Mouse (Mus musculus): ENCODE data around the gene Gpd1. TPM values are rescaled to one million over a fixed set of nuclear protein-coding genes. Genes with fewer than 3 reads are reported as not detected.
"Not testable (repeated sequence)": the region's sequence is repeated elsewhere in the genome, so short reads cannot be mapped to it uniquely, and the experiment has no call there.

Gene Gpd1
- total RNA-seq, 2 experiments from 2014 or later, result 128 to 145 TPM

DNA sequence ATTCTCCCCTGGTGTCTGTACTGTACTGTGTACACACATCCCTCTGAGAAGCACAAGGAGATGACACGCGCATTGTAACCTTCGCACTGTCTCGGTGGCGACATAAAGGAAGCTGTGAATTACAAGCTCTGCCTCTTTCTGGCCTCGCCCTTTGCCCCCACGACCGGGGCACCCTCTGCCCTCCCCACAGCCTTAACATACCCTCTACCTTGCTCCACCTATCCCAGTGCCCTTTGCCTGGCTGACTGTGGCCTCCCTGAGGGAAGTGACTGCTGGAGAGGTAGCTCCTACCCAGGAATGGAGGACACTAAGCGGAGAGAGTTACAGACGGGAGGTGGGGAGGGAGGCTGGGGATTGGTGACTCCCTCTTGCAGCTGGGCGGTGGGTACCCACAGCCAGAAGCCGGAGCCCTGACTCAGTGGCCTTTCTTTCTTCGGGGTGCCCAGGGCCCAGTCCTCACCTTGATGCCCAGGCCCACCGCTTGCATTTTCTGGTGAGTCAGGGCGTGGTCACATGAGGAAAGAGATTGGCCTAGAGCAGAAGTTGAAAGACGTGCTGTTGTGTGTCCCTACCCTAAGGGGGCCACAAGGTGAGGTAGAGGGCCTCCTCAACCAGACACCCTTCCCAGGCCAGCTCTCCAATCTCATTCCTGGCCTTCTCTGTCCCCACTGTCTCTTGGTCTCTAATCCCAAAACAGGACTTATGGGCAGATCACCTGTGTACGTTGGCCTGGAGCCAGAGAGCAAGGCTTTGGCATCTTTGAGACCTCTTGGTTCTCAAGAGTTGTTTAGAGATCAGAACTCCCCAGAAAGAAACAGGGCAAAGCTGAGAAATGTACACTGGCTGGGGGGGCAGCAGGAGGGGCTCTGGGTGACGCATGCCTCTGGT lies 16.9 kb upstream of the Gpd1 start:
- DNase-seq (ENCODE audit: extremely low spot score in 1 of 2, low spot score in 1 of 2), result no peak

DNA sequence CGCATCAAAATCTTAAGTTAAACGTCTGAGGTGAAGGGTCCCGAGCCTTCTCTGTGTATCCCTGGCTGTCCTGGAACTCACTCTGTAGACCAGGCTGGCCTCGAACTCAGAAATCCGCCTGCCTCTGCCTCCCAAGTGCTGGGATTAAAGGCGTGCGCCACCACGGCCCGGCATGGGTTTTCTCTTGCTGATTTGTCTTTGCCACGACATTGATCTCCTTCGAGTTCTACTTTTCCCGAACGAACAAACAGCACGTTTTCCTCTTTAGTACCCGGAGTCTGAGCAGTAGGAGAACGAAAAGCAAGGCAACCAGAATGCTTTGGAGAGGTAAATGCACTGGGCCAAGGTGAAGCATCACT lies 15.7 kb upstream of the Gpd1 start:
- DNase-seq (ENCODE audit: extremely low spot score in 1 of 2, low spot score in 1 of 2), result not testable (repeated sequence)

DNA sequence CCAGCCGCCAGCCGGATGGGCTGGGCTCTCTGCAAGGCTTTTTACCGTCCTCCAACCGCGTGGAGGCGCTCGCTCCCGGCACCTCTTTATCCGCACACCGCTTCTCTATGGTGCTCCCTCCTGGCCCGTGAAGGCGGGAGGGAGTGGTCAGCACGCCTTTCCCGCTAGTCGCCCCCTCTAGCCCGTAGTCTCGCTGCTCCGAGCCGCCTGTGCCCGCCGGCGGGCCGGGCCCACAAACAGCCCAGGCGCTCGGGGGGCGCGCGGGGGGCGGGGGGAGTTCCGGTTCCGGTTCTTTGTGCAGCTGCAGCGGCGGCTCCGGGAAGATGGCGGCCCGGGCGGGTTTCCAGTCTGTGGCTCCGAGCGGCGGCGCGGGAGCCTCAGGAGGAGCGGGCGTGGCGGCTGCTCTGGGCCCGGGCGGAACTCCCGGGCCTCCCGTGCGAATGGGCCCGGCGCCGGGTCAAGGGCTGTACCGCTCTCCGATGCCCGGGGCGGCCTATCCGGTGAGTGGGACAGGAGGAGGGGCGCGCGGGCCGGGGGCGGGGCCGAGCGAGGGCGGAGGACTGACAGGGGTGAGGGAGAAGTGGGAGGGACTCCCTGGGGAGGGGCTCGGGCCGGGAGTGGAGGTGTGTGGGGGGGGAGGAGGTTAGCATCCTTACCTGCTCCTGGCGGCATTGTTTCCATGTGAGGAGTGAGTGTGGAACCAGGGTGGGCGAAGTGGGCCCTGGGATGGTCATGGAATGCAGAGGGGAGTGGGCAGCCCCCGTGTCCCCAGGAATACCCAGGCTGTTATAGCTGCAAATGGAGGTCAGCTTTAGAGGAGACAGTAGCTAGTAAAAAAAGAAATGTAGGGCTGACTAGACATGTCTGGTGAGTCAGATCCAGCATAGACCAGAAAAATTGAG lies 15.1 kb upstream of the Gpd1 start, which contains the start of gene Smarcd1:
TSS of gene Smarcd1 (plus strand) at position 131 of the 902 bp plus-strand sequence.
- peak; percentile 97 to 98 for DNase-seq (ENCODE audit: extremely low spot score in 1 of 2, low spot score in 1 of 2)

DNA sequence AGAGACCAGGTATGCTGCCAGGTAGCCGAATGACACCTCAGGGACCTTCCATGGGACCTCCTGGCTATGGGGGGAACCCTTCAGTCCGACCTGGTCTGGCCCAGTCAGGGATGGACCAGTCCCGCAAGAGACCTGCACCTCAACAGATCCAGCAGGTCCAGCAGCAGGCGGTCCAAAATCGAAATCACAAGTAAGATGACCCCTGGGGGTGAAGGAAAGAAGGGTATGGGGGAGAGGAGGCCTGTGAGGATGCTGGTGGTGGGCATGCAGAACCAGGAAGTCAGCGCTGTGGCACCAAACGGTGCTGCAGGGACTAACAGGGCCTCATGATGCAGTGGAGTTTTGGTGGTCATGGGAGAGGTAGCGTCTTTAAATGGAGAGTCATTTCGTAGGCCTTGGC lies 14.2 kb upstream of the Gpd1 start:
- DNase-seq (ENCODE audit: extremely low spot score in 1 of 2, low spot score in 1 of 2), result no peak

DNA sequence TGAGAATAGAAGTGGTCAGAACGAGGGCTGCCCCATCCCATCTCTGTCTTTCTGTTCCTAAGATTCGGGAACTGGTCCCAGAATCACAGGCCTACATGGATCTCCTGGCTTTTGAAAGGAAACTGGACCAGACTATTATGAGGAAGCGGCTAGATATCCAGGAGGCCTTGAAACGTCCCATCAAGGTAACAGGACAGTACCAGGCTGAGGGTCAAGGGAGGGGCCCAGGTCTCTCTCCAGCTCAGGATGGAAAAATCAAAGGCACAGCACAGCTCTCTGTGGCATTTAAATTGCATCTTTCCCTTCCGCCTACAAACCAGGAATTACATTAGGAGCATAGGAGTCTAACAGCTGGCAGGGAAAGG lies 13.7 kb upstream of the Gpd1 start:
- DNase-seq (ENCODE audit: extremely low spot score in 1 of 2, low spot score in 1 of 2), result no peak

DNA sequence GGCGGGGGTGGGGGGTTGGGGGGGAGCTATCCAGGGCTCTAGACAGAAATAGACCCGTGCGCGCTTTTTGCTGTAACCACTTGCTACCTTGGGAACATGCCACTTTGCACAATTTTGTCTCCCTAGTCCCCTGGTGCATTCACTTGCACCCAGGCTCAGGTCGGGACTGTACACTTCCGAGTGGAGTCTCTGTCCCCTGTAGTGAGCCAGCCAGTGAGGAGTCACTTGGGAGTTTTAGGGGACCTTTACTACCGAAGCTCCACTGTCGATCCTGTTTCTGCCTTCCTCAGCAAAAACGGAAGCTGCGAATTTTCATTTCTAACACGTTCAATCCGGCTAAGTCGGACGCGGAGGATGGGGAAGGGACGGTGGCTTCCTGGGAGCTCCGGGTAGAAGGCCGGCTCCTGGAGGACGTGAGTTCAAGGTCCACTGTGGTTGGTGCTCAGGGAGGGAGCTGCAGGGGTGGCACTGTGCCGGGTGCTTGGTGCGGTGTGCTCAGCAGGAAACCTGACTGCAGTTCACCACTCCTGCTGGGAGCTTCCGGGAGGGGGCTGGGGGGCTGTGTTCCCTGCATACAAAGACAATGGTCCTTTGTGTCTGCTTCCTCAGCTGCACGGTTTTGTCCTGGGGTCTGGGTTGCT lies 13.2 kb upstream of the Gpd1 start:
- DNase-seq (ENCODE audit: extremely low spot score in 1 of 2, low spot score in 1 of 2), result no peak

DNA sequence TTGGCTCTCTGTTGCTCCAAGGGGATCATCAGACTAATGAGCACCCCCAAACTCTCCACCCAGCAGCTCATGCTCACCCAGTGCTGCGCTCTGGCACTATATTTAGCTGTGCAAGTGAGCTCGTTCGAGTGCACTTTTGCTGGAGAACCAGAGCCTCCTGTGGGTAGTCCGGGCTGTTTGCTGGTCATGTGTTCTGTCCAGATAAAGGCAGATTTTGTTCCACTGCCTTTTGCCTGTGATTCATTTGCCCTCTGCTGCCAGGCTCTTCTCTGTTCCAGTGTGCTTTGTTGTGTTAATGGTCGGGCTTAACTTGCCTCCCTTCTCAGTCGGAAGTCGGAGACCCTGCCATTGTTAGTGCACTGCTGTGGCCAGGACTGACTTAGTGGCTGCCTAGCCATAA lies 12.4 kb upstream of the Gpd1 start:
- DNase-seq (ENCODE audit: extremely low spot score in 1 of 2, low spot score in 1 of 2), result no peak

DNA sequence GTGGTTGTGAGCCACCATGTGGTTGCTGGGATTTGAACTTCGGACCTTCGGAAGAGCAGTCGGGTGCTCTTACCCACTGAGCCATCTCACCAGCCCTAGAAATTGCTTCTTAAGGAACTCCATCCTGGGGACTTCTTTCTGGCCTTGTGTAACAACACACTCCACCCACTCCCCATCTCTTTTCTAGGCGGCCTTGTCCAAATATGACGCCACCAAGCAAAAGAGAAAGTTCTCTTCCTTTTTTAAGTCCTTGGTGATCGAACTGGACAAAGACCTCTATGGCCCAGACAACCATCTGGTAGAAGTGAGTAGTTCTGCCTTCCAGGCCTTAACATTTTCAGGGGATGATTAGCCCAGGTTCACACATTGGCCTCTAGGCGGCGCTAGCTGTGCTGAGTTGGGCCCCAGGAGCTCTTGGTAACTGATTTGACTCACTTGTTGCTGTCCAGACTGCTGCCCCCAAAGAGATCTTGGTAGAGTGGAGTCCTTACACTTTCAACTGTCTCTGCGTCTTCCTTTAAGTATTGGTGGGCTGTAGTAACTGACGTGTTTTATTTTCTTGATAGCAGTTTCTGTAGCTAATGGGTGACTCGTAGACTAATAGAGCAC lies 11.8 kb upstream of the Gpd1 start, which contains the start of gene Gm17349:
TSS of gene Gm17349 (minus strand) at position 51 of the 609 bp plus-strand sequence.
- peak in 1 of 2 experiments; percentile 66 for DNase-seq (ENCODE audit: extremely low spot score in 1 of 2, low spot score in 1 of 2)

DNA sequence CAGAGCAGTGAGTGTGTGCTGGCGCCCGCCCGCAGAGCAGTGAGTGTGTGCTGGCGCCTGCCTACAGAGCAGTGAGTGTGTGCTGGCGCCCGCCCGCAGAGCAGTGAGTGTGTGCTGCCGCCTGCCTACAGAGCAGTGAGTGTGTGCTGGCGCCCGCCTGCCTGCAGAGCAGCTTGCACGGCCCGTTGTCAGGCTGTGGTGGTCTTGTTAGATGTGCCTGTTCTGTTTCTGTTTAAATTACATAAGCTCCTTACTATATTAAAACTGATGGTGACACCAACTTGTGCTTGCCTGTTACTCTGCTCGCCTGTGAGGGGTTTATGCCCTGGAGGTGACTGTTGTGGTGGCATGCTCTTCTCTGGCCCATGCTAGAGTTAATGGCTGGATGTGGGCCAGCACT lies 9.1 kb upstream of the Gpd1 start:
- DNase-seq (ENCODE audit: extremely low spot score in 1 of 2, low spot score in 1 of 2), result no peak

DNA sequence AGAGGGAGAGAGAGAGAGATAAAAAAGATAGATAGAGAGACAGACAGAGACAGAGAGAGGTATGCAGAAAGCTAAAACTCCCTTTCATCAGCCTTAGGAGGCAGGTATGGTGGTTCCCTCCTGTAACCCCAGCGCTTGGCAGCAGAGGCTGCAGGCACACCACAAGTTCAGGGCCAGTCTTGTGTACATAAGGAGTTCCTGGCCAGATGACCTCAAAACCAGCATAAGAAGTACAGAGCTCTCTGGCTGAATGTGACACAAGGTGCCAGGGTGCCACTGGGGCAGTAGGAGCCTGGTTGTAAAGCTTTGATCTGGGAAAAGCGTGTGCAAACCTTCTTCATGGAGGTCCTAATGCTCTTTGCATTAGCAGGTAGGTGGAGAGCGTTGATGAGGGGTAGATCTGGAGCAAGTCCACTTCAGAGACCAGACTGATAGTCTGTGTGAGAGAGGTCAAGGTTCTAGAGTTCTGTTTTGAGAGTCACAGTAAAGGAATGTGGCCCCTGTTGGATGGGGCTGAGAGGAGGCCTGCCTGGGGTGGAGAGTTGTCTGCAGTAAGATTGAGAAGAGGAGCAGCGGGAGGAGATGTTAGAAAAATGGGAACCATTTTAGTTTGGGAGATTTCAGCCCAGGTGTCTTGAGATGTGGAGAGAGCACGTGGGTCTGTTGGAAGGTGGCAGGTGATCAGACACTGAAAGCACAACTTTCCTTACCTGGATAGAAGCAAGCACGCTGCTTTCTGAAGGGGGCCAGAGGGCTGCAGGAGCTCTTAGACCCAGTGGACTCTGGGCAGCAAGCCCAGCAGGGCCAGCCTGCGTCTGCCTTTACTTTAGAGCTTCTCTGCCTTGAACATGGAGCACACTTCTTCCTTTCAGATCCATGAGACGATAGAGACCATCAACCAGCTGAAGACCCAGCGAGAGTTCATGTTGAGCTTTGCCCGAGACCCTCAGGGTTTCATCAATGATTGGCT lies 6.8 kb upstream of the Gpd1 start:
- DNase-seq (ENCODE audit: extremely low spot score in 1 of 2, low spot score in 1 of 2), result no peak

DNA sequence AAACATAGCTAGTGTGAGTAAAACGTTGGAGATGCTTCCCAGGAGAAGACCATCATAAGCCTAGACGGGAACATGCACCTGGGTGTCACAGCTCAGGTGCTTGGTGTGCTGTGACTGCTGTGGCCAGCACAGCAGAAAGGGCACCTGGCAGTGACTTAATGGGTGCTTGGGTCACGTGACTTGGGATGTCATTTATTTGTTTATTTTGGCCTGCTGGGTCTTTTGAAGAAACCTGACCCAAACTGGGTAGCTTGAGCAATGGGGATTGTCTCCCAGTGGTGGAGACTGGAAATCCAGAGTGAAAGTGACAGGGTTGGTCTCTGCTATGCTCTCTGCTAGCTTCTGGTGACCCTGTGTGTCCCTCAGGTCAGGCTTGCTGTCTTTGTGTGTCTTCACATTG lies 5.8 kb upstream of the Gpd1 start:
- DNase-seq (ENCODE audit: extremely low spot score in 1 of 2, low spot score in 1 of 2), result no peak

DNA sequence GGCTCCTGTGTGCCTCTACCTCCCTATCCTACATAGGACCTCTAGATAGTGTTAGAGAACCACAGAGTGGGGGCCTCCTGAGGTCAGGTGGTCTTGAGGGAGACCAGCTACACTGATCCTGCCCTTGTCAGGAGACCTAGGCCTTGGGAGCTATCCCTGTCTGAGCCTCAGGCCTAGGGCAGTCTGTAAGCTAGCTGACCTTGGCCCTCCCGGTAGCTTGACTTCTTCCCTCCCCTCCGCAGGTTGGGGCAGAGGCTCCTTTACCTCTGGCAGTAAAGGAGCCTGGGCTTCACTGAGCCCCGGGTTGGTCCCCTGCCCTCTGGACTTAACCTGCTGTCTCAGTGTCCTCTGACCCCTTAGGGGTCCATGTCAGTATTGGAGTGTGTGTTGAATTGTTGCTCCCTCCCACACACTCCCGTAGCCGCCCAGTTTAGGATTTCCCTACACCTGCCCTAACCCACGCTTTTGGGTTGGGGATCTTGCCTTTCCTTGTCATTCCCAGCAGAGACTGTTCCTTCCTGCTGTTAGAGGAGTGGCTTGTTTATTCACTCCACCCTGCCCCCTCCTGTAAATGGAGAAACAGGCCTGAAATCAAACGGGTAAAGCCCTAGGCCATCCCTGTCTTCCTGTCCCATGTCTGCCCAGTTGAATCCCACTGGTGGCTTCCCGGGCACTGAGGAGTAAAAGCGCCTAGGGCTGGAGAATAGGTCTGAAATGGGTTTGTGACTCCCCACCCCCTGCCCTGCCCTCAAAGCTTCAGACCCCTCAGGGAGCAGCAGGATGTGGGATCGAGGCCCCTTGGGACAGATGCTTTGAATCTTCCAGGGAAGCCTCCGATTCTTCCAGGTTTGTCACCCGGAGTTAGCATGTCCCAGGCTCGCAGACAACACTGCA lies 4.4 kb upstream of the Gpd1 start:
- no peak for DNase-seq (ENCODE audit: extremely low spot score in 1 of 2, low spot score in 1 of 2)

DNA sequence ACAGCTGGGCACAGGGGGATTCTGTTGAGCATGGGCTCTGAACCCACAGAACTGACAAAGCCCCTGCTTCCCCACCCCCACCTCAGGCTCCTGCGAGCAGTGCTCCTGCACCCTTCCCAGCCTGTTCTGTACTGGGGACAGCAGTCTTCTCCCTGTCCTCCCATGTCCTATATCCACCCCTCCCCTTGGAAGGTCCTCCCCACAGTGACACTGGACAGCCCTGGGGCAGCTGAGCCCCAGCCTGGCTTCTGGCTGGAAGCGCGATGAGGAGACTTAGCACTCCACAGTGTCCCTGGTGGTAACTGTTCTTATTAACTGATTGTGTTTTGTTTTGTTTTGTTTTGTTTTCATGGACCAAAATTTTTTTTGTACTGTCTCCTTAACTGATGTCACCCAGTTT lies 3.7 kb upstream of the Gpd1 start:
- no peak for DNase-seq (ENCODE audit: extremely low spot score in 1 of 2, low spot score in 1 of 2)

DNA sequence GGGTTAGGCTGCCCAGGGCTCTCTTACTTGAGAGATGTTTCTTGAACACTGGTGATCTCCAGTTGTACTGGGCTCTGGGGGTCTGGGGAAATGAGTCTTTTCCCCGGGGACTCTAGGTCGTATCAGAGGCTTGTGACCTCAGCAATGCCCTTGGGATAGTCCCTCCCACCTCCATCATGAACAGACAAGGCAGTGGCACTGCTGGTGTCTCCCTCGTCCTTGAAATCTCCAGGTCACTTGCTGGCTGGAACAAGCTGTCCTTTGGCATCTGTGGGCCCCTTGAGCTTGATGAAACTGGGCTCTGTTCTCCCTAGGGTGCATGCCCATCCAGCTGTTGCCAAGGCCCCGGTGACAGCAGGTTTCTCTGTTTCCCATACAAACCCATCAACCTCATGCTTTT lies 3.1 kb upstream of the Gpd1 start:
- no peak for DNase-seq (ENCODE audit: extremely low spot score in 1 of 2, low spot score in 1 of 2)

DNA sequence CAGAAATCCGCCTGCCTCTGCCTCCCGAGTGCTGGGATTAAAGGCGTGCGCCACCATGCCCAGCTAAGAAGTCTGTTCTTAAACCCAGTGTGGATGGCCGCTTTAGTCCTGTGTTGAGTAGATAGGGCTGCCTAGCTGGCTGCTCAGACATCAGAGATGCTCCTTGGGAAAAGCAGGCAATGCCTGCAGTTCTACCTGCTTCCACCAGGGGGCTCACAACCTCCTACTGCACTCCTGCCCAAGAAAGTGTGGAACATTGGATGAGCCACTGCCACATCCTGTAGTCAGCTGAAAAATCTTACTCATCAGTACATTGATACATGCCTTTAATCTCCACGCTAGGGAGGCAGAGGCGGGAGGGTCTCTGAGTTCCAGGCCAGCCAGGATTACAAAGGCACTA lies 2.5 kb upstream of the Gpd1 start:
- peak in 1 of 2 experiments; percentile 78 for DNase-seq (ENCODE audit: extremely low spot score in 1 of 2, low spot score in 1 of 2)

DNA sequence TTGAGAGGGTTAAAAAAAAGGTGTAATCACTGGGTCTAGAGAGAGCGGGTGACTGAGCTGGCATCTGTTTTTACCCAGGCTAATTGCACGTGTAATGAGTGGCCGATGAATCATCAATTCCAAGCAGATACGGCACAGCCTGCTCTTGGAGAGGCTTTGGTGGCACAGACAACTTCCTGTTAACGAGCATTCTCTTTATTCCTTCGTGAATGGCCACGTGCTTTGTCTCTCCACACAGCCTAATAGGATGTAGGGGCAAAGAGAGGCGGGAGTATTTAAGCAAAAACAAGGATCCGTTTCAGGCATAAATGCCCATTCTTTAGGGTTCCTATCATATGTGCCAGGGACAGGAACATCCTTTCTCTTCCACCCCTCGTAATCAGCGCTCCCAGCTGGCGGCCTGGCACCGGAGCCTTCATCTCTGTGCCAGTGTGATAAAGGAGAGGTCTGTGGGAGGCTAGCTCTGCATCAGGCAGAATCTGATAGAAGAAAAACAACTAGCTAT lies 1.9 kb upstream of the Gpd1 start:
- DNase-seq (ENCODE audit: extremely low spot score in 1 of 2, low spot score in 1 of 2), result peak in 1 of 2 experiments; percentile 64

DNA sequence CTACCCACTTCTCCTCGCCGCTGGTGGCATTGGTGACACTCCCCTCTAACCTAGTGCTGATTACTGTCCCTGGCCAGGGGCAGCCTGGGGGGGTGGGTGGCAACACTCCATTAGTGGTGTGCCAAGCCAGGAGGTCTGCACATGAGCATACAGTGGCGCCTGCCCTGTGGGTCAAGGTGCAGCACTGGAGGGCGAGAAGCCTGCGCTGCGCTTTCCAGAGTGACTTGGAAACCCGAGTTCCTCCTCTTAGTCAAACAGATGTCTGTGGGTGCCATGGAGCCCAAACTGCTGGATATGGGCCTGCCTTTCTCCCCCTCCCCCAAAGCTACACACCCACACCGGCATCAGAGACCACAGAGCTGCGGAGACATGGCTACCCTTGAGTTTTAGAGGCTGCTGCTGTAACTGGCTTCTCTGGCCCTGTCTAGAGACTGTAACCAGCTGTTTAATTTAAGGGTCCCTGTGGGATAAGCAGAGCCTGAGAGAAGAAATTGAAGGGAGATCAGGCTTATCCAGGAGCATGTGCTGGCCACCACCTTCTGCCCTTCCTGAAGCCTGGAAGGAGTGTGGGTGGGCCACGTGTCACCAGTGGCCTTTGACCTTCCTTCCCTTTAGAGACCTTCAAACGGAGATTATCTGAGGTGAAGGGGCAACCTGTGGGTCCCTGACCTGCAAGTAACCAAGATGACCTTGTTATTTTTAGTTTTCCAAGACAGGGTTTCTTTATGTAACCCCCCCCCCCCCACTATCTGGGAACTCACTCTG lies 1.2 kb upstream of the Gpd1 start:
- DNase-seq (ENCODE audit: extremely low spot score in 1 of 2, low spot score in 1 of 2), result no peak

Data from layer of hippocampus, postnatal 25 days (tissue).